Mouse (Mus musculus) adrenal gland (tissue): ENCODE results near the gene Ccdc110.

ENCODE experiments used
- intact Hi-C: fragments of 180-260 bp; cut with DNase I; formaldehyde crosslinking; loops from one replicate; pipeline ENCODE4 v1.15.1; 2025

Gene Ccdc110

DNA sequence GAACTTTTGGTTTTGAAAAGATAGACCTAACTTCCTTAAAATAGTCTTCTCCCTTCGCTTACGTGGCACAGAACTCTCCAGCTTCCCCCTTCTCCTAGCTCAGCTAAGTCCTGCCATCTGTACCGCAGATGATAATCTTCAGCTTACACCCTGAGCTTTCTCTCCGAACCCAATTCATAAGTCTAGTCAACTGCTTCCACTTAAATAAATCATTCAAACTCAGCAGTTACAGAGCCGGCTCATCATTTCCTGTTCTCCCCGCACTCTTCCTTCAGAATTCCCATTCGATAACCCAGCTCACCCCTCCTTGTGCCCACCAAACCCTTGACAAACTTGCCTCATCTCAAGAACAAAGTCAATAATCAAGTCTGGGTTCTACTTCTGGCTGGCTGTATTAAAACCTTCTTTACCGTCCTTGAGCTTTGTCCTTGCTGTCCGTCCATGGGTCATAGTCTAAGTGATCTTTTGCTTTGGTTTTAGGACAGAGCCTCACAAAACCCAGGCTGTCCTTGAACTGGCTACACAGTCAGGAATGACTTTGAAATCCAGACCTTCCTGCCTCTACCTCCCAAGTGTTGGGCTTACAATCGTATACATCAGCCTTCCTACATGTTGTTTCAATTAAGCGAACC is 41.5 kb downstream of the Ccdc110 start:
- intact Hi-C loops, result no loop called here

DNA sequence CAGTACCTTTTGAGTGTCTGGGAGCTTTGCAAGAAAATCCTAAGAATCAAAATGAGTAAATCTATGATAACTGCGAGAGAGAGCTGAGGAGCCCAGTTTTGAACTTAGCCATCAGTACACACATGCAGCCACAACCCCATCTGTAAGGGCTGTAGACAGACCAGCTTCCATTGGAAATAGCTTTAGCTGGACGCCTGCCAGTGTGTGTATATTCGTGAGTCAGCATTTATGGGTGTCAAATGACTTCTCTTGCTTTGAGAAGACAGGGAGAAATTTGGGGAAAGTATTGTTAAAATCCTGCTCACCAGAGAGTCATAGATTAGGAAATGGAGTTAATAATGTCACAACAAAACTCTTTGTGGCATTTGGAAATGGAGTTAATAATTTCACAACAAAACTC is 52.2 kb downstream of the Ccdc110 start:
- intact Hi-C loops, result no loop called here

DNA sequence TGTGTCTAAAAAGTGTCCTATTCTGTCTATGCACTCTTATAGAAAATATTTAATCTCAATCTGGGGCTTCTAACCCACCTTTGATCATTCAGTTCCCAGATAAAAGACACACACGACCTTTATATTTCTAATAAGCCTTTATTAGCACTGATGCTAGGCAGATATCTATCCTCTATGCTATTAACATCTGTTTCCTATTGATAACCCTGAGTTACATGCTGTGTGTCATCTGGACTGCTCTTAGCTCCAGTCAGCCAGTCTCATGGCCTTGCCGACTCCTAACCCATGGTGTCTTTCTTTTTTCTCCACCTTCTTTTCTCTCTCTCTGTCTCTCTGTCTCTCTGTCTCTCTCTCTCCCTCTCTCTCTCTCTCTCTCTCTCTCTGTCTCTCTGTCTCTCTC is 53.8 kb downstream of the Ccdc110 start:
- intact Hi-C loops, result no loop called here

DNA sequence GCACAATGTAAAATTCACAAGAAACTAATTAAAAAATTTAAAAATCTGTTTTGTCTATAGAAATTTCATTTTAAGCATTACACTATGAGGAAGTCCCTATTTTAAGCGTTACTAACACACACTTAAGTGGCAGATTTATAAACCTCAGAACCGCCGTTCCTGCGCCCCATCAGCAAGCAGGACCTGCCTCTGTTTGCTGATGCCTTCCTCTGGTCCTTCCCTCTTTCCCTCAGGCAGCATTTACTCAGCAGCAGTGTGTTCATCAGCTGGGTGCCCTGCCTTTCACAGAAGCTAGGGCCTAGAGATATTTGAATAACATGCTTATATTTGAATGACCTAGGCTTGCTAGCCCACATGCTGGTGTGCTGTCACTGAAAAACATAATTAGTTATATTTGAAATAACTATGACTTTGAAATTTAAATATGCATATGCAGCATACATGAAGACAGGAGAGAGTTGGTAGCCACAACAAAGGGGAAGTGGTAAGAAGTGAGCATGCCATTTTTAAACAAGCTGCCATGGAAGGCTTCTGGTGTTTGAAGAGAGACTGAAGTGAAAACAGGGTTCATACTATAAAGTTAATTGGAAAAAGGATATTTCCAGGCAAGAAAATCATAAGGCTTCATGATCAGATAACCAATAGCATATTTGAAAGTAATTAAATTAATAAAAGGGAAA is 56.4 kb downstream of the Ccdc110 start:
- intact Hi-C loops, result no loop called here
